Mouse (Mus musculus) gastrocnemius, adult 18-20 months (tissue): ENCODE data around the gene Thrb. TPM values are rescaled to one million over a fixed set of nuclear protein-coding genes. Genes with fewer than 3 reads are reported as not detected.

Experiments
- DNase-seq: peaks from one replicate; pipeline ENCODE4 v3.0.0; 2021; ENCODE audit warnings: low spot score
- total RNA-seq, 2 experiments: library from RNA; stranded (reverse); gene quantifications; 2 replicates each; pipeline ENCODE4 v1.2.3; 2021

Thrb gene
- total RNA-seq, 2 experiments from 2014 or later, result 31.7 to 31.9 TPM

- no peak for DNase-seq
These were observed 367.8 kb downstream of the Thrb start for GRCm38 (mm10) chr14:18027867-18028266.

GRCm38 (mm10) chr14:18029181-18029932 is 369.3 kb downstream of the Thrb start:
- peak; percentile 69 for DNase-seq

DNA sequence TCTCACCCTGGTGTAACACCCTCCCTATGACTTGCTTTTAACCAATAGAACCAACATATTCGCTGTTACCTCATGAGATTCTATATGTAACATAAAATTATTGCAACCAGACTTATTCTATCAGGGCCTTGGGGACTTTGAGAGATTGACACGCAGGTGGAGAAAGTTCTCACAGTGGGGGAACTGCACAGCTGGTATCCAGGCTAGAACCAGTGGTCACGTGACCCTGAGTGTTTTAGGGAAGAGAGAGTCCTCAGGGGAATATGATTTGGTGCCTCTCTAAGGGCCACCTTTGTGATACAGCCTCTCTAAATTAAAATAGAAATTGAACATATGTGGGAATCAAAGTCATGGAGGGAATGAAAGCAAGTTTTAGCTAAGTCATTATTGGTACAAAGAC is 371.9 kb downstream of the Thrb start:
- no peak for DNase-seq

DNA sequence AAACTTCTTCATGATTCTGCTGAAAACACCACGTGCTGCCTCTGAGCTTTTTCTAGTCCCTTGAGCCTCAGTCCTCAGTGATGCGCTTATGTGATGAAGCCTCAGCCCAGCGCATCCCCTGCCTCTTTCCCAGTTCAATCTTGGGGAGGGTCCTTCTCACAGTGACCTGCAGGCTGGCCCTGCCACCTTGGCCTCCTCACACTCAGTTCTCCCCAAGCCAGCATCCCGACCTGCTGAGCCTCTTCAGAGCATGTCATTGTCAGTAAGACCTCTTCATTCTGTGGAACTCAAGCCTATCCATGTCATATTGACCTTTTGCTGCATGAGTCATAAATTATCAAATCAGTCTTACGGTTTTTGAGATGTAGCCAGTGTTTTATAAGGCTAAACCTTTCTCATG is 376.5 kb downstream of the Thrb start:
- no peak for DNase-seq

DNA sequence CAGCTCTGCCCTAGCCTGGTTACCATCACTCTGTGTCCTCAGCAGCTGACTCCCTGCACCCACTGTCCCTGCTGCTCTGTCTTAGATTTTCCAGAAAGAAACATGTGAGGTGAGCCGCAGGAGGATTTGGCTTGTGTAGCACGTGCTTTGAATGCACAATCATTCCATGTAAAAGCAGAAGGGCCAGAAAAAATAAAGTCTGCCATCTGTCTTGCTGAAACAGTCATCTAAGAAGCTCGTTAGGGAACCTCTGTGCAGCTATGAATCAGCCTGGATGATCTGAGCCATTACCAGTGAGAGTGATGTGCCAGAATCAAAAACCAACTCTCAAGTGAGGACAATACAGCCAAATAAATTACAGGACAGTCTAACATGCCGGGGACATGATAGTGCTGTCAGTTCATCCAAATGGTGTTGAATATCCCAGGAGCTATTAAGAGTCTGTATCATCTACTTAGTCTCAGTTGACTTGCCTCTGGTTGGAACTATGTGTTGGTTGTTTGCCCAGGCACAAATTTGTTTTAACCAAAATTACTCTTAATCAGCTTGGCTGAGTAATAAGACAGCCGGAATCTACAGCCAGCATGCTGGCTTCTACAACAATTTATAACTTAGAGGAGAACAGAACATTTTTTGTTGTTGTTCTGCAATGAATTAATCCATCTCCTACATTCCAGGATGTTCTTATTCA is 402.2 kb downstream of the Thrb start:
- DNase-seq, result no peak
